Mouse (Mus musculus) 3T3-L1 (cell line): ENCODE data around the gene Sh3bgrl.

Experiments used
- DNase-seq: peaks from one replicate; pipeline ENCODE4 v3.0.0-alpha.2; 2015; ENCODE audit warnings: low read depth, low spot score

The Sh3bgrl gene

GRCm38 (mm10) chrX:109238163-109238562 lies 143.0 kb downstream of the Sh3bgrl start:
- DNase-seq: peak; percentile 52
